Mouse (Mus musculus) testis, adult 2 months (tissue): ENCODE measurements at regions not wholly inside any gene's neighbourhood (a gene's known extent, or its start where the extent isn't known, plus 50 kb on each side); places are given as distances from the start of the nearest gene placed in this dataset.

Source experiments
- H3K27ac ChIP-seq: fragments of 200-500 bp; 2 replicates; pipeline ENCODE4 v1.5.1; 2012; ENCODE audit warnings: low read depth, low read length; ENCODE audit not compliant: control insufficient read depth, insufficient read depth
- H3K27me3 ChIP-seq: fragments of 200-500 bp; 2 replicates; pipeline ENCODE4 v1.6.1; 2012; ENCODE audit warnings: mild to moderate bottlenecking, low read length, moderate library complexity; ENCODE audit not compliant: control insufficient read depth, insufficient read depth
- H3K36me3 ChIP-seq: fragments of 200-500 bp; 2 replicates; pipeline ENCODE4 v1.6.1; 2012; ENCODE audit warnings: mild to moderate bottlenecking, low read length; ENCODE audit not compliant: control insufficient read depth, insufficient read depth
- H3K4me1 ChIP-seq: fragments of 200-500 bp; 2 replicates; pipeline ENCODE4 v1.6.1; 2012; ENCODE audit warnings: low read length; ENCODE audit not compliant: control insufficient read depth, insufficient read depth
- H3K4me3 ChIP-seq: fragments of 200-500 bp; 2 replicates; pipeline ENCODE4 v1.5.1; 2012; ENCODE audit warnings: low read depth, mild to moderate bottlenecking, low read length, moderate library complexity, mixed read lengths; ENCODE audit not compliant: control insufficient read depth
- CTCF ChIP-seq: fragments of 200-500 bp; IDR thresholded peaks from 2 replicates; pipeline ENCODE4 v1.5.1; 2012; ENCODE audit warnings: low read depth, mild to moderate bottlenecking, inconsistent platforms, low read length, moderate library complexity; ENCODE audit not compliant: control insufficient read depth, insufficient read depth, insufficient replicate concordance
- POLR2A ChIP-seq: fragments of 200-500 bp; IDR thresholded peaks from 2 replicates; pipeline ENCODE4 v1.6.1; 2012; ENCODE audit warnings: low read depth, mild to moderate bottlenecking, inconsistent platforms, low read length, moderate library complexity; ENCODE audit not compliant: control insufficient read depth

DNA sequence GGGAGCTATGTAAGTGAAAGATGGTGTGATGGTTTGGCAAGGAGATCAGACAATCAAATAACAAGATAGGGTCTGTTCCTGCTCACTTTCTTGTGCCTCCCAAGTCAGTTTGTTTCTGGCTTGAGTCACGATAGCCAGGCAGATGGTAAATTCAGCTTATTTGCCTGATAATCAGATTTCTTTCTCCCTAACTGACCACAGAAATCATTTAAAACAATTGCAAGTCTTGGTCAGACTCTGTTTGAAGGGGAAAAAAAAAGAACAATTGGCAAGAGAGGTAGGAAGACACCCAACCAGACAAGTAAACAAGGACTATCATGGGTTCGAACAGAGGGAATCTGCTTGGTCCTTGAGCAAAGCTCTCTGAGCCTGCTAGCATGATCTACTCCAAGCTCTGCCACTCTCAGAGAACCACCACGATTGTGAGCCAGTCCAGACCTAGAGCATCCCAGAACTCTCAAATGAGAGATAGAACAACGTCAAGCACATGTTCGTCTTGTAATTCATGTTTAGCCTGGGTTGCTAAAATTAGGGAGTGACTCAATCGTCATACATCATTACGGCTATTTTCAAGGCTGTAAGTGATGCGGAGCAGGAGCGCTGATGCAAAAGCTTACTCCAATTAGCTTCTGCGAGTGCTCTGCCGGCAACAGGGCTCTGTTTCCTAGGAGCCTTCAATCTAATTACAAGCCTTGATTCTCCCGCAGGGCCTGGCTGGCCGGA, 699.3 kb upstream of the Cited2 start:
- no peaks in the 10 kb centered on the region for H3K4me1 ChIP-seq
- H3K27ac ChIP-seq, result no peak overlapping the region

DNA sequence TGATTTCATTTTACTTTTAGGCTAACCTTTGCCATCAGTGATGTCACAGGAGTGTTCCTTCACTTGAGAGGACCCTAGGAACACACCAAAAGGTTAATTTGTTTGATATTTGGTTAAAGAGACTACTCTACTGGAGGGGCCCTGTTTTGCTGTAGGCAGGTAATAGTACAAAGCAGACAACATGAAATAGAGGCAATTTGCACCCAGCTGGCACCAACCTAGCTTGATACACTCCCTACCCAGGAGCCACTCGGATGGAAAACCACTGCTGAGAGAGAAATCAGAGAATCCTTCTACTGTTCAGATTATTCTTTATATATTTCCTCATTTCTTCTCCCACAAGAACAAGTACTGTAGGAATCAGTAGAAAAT, 698.7 kb upstream of the Cited2 start:
- Histone ChIP-seq H3K4me3 (no peak overlapping the region), H3K27me3 (no peaks in the 10 kb centered on the region), H3K27ac (no peak overlapping the region), H3K4me1 (no peaks in the 10 kb centered on the region), H3K36me3 (no peaks in the 10 kb centered on the region)
- TF ChIP-seq POLR2A, result no peak
- TF ChIP-seq CTCF, result no peak

More for the DNA sequence above, 699.3 kb upstream of the Cited2 start:
- TF ChIP-seq POLR2A (no peak), CTCF (no peak)
- no peaks in the 10 kb centered on the region for H3K27me3 ChIP-seq
- H3K36me3 ChIP-seq, result no peaks in the 10 kb centered on the region
- H3K4me3 ChIP-seq, result no peak overlapping the region

DNA sequence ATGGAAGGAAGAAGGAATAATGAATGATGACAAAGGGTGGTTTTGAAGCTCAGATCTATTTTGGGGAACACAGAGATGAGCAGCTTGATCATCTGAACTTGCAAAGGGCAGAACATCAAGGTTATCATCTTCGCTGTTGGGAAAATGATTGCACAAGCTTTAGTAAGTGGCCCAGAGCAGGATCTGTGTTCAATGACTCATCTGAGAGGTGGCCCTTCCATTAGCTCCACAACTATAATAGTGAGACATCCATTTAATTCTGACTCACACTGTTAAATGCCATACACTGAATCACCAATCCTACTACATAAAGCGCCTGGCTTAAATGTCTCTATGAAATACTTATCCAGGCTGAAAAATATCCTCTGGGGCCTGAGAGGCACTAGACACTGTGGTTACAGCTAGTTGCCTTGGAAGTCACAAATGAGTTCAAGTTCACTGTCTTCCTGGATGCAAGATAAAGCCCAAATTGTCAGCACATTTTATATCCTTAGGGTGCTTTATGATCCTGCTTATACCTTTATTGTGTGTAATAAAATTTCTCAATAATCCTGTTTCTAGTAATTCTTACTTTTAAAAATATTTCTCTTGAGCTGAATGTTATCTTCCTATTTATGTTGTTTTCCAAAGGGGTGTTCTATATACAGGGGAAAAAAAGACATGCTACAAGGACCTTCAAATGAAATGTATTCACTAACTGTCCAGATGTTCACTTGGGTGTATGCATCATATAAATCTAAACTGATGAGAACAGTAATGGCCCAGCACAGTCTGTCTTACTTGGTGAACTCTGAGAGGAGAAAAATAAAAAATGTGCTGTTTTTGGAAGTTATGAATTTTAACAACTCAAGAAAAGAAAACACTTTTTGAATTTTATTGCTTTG, 687.9 kb upstream of the Cited2 start:
- no peak overlapping the region for H3K27ac ChIP-seq
- no peak for TF ChIP-seq CTCF
- TF ChIP-seq POLR2A, result no peak
- no peaks in the 10 kb centered on the region for H3K4me1 ChIP-seq
- no peak overlapping the region for H3K4me3 ChIP-seq
- H3K27me3 ChIP-seq, result no peaks in the 10 kb centered on the region
- no peaks in the 10 kb centered on the region for H3K36me3 ChIP-seq

DNA sequence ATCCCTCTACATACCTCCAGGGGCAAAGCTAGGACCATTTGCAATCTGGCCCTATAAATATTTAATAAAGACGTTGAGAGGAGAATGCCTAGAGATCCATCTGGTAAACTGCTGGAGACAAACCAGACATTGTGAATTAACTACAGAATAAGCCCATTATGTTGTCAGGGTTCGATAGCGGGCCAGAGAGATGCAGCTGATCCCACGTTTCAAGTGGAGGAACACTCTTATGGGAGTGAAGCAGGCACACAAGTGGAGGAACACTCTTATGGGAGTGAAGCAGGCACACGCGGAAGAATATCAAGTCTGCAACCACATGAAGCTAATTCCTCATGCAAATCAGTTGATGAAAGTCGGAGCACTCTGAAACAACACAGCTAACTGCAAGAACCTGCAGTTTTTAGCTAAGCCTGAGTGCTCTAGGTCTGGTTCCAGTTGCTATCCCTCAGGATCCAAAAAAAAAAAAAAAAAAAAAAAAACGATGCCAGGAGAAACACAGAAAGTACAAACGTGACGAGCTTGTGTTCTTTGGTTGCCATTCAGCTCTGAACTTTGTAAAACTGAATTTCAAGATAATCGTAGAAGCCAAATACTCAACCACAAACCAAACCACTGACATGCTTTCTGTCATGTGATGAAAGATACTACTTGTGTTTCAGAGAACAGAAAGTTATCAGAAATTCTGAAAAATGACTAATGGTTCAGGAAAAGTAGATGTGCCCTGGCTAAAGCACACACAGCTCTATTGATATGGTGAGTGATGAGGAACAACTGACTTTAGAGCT, 684.6 kb upstream of the Cited2 start:
- Histone ChIP-seq H3K27me3 (no peaks in the 10 kb centered on the region), H3K36me3 (no peaks in the 10 kb centered on the region), H3K27ac (no peak overlapping the region), H3K4me3 (no peak overlapping the region), H3K4me1 (no peaks in the 10 kb centered on the region)
- no peak for TF ChIP-seq CTCF
- no peak for TF ChIP-seq POLR2A

DNA sequence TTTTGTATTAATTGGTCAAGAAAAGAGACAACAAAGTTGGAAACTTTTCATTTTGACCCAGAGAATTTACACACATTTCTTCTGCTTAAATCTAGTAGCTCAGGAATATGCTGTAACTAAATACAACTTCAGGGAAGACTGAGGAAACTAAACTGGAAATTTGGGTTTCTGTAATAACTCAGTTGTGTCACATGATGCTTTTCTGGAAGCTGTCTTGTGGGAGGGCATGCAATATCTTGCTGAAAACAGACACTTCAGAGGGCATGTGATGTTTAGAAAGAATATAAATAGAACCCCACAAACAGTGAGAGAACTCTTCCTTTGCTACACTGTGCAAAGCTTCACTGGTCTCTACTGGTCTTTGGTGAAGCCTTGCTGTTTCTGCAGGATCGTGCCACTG, 680.9 kb upstream of the Cited2 start:
- H3K27ac ChIP-seq, result no peak overlapping the region
- no peak overlapping the region for H3K4me3 ChIP-seq
- H3K4me1 ChIP-seq, result no peaks in the 10 kb centered on the region
- no peaks in the 10 kb centered on the region for H3K27me3 ChIP-seq
- TF ChIP-seq CTCF, result no peak
- TF ChIP-seq POLR2A, result no peak
- H3K36me3 ChIP-seq, result no peaks in the 10 kb centered on the region

DNA sequence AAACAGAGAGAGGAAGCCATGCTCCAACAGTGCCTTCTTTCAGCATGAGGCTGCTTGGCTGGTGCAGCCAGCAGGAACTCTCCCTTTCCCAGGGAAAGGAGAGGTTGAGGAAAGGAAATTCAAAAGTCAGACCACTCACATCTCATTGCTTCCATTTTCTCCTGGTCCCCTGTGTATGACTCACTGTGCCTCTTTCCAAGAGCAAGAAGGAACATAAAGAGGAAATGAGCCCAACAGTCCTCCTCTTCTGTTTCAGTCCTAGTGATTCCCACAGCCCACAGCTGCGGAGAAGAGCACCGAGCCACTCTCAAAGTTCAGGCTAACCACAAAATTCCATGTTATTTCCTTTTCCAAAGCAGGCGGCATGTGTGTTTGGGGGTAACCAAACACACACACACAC, 680.0 kb upstream of the Cited2 start:
- TF ChIP-seq POLR2A (no peak), CTCF (no peak)
- no peaks in the 10 kb centered on the region for H3K27me3 ChIP-seq
- no peak overlapping the region for H3K27ac ChIP-seq
- no peak overlapping the region for H3K4me3 ChIP-seq
- no peaks in the 10 kb centered on the region for H3K4me1 ChIP-seq
- H3K36me3 ChIP-seq, result no peaks in the 10 kb centered on the region

DNA sequence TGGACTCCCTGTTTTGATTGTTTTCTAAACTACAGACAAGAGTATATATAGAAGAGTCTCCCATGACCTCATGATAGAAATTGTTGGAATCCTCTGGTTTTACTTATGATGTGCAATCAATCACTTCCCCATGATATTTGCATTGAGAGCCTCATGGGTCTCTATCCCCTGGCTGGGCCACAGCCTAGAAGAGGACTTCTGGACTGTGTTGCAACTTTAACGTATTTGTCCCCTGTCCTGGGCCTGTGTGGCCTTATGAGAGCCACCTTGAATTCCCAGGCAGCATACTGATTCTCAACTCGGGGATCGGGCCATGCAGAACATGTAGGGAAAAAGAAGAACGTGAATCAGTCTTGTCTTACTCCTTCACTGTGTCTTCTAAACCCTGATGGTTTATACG, 676.3 kb upstream of the Cited2 start:
- no peak for TF ChIP-seq POLR2A
- no peak for TF ChIP-seq CTCF
- Histone ChIP-seq H3K27me3 (no peaks in the 10 kb centered on the region), H3K4me1 (no peaks in the 10 kb centered on the region), H3K4me3 (no peak overlapping the region), H3K27ac (no peak overlapping the region), H3K36me3 (no peaks in the 10 kb centered on the region)
